Mouse (Mus musculus) C2C12 (cell line): ENCODE measurements around the gene Acp7.

ENCODE experiments used
- CEBPB ChIP-seq: IDR thresholded peaks from one replicate; pipeline ENCODE4 v1.6.1; 2011; ENCODE audit warnings: low read depth, mild to moderate bottlenecking, control low read depth, moderate library complexity
- CTCF ChIP-seq: IDR thresholded peaks from one replicate; pipeline ENCODE4 v1.5.1; 2011; ENCODE audit not compliant: control insufficient read depth, insufficient read depth, insufficient read length
- MAX ChIP-seq: IDR thresholded peaks from one replicate; pipeline ENCODE4 v1.6.1; 2011; ENCODE audit warnings: mild to moderate bottlenecking, control low read depth
- MYOD1 ChIP-seq: IDR thresholded peaks from one replicate; pipeline ENCODE4 v1.6.1; 2011; ENCODE audit warnings: low read depth; ENCODE audit not compliant: control insufficient read depth, insufficient read length
- USF1 ChIP-seq: IDR thresholded peaks from one replicate; pipeline ENCODE4 v1.6.1; 2011; ENCODE audit warnings: low read depth, mild to moderate bottlenecking, control low read depth, moderate library complexity

DNA sequence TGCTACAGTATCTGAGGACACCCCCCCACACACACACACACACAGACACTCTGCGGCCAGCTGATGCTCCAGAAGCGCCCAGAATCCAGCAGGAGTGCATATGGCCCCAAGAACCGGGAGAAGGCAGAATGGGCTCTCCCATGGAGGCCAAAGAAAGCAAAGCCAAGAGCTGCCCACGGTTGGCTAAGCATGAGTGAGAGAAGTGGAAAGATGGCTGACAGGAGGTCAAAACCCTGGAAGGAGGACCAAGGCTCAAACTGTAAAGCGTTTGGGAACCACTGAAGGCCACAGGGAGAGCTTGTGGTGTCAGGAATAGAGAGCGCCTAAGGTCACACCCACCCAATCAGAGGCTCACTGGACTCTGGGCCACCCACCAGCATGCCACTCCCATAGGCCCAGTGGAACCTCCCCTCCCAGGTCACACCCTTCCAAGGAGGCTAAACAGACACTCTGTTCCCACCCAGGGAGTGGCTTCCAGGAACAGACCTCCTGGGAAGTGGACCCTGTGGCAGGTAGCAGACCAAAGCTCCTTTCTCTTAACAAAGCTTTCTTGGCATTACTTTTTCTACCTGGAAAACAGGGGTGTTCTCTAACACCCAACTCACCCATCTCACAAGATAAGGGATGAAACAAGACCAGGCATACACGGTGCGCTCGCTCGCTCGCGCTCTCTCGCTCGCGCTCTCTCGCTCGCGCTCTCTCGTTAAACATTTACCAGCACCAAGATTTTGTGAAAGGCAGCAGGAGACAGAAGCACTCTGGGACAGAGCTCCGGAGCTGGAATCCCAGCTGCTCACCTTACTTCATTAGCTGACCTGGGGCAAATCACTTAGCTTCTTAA is 34.5 kb downstream of the Acp7 start:
- TF ChIP-seq CEBPB = no peak
- no peak for TF ChIP-seq CTCF
- TF ChIP-seq MAX = no peak
- no peak for TF ChIP-seq USF1
- no peak for TF ChIP-seq MYOD1
